Mouse (Mus musculus): Measurements from ENCODE around the gene Cbr2. TPM values are rescaled to one million over a fixed set of nuclear protein-coding genes. Genes with fewer than 3 reads are reported as not detected.

The Cbr2 gene
- polyA plus RNA-seq, 1 experiment: 0.66 TPM

- DNase-seq (ENCODE audit: low read depth): no peak
- TF ChIP-seq CTCF (IDR thresholded peaks at IDR 0.05; ENCODE audit: borderline replicate concordance, extremely low read depth, insufficient read depth, insufficient read length) (no peak), POLR2A (IDR thresholded peaks at IDR 0.05; ENCODE audit: borderline replicate concordance, extremely low read depth, insufficient read depth, insufficient read length, poor library complexity, severe bottlenecking) (no peak)
These were observed 3.2 kb downstream of the Cbr2 start for GRCm38 (mm10) chr11:120728530-120729240.

GRCm38 (mm10) chr11:120727564-120727963 is 4.3 kb downstream of the Cbr2 start:
- no peak for DNase-seq (ENCODE audit: low read depth)
- TF ChIP-seq POLR2A (IDR thresholded peaks at IDR 0.05; ENCODE audit: borderline replicate concordance, extremely low read depth, insufficient read depth, insufficient read length, poor library complexity, severe bottlenecking) (no peak), CTCF (IDR thresholded peaks at IDR 0.05; ENCODE audit: borderline replicate concordance, extremely low read depth, insufficient read depth, insufficient read length) (no peak)

- DNase-seq (ENCODE audit: low read depth): peak; percentile 89
- TF ChIP-seq CTCF (IDR thresholded peaks at IDR 0.05; ENCODE audit: borderline replicate concordance, extremely low read depth, insufficient read depth, insufficient read length) (peak; percentile 24; the same call in 1 of the 2 replicates), POLR2A (IDR thresholded peaks at IDR 0.05; ENCODE audit: borderline replicate concordance, extremely low read depth, insufficient read depth, insufficient read length, poor library complexity, severe bottlenecking) (no peak)
These were observed 4.8 kb downstream of the Cbr2 start, which contains the start of gene Dcxr for GRCm38 (mm10) chr11:120727169-120727527. Dcxr (minus strand) TSS chr11:120727281.

GRCm38 (mm10) chr11:120726243-120727168 is 5.4 kb downstream of the Cbr2 start:
- TF ChIP-seq CTCF (IDR thresholded peaks at IDR 0.05; ENCODE audit: borderline replicate concordance, extremely low read depth, insufficient read depth, insufficient read length): no peak
- no peak for TF ChIP-seq POLR2A (IDR thresholded peaks at IDR 0.05; ENCODE audit: borderline replicate concordance, extremely low read depth, insufficient read depth, insufficient read length, poor library complexity, severe bottlenecking)
- DNase-seq (ENCODE audit: low read depth): no peak

- no peak for DNase-seq (ENCODE audit: low read depth)
- TF ChIP-seq CTCF (IDR thresholded peaks at IDR 0.05; ENCODE audit: borderline replicate concordance, extremely low read depth, insufficient read depth, insufficient read length) (no peak), POLR2A (IDR thresholded peaks at IDR 0.05; ENCODE audit: borderline replicate concordance, extremely low read depth, insufficient read depth, insufficient read length, poor library complexity, severe bottlenecking) (no peak)
These were observed 8.4 kb downstream of the Cbr2 start for GRCm38 (mm10) chr11:120723509-120723908.

GRCm38 (mm10) chr11:120722761-120723382 is 9.0 kb downstream of the Cbr2 start:
- no peak for DNase-seq (ENCODE audit: low read depth)

GRCm38 (mm10) chr11:120722067-120722630 is 9.8 kb downstream of the Cbr2 start:
- TF ChIP-seq CTCF (IDR thresholded peaks at IDR 0.05; ENCODE audit: borderline replicate concordance, extremely low read depth, insufficient read depth, insufficient read length): 0 out of 2 replicates have a peak, but pooled peaks have one; percentile 3
- no peak for TF ChIP-seq POLR2A (IDR thresholded peaks at IDR 0.05; ENCODE audit: borderline replicate concordance, extremely low read depth, insufficient read depth, insufficient read length, poor library complexity, severe bottlenecking)
- peak; percentile 34 for DNase-seq (ENCODE audit: low read depth)

More at GRCm38 (mm10) chr11:120722761-120723382, 9.0 kb downstream of the Cbr2 start:
- TF ChIP-seq POLR2A (IDR thresholded peaks at IDR 0.05; ENCODE audit: borderline replicate concordance, extremely low read depth, insufficient read depth, insufficient read length, poor library complexity, severe bottlenecking) (no peak), CTCF (IDR thresholded peaks at IDR 0.05; ENCODE audit: borderline replicate concordance, extremely low read depth, insufficient read depth, insufficient read length) (no peak)

- TF ChIP-seq POLR2A (IDR thresholded peaks at IDR 0.05; ENCODE audit: borderline replicate concordance, extremely low read depth, insufficient read depth, insufficient read length, poor library complexity, severe bottlenecking) (0 out of 2 replicates have a peak, but pooled peaks have one; percentile 27), CTCF (IDR thresholded peaks at IDR 0.05; ENCODE audit: borderline replicate concordance, extremely low read depth, insufficient read depth, insufficient read length) (no peak)
These were observed 10.5 kb downstream of the Cbr2 start, which contains the start of gene Rac3 for GRCm38 (mm10) chr11:120721124-120722066. Rac3 (plus strand) TSS chr11:120721470.

GRCm38 (mm10) chr11:120720450-120720849 is 11.5 kb downstream of the Cbr2 start:
- DNase-seq (ENCODE audit: low read depth): peak; percentile 94
- no peak for TF ChIP-seq POLR2A (IDR thresholded peaks at IDR 0.05; ENCODE audit: borderline replicate concordance, extremely low read depth, insufficient read depth, insufficient read length, poor library complexity, severe bottlenecking)
- TF ChIP-seq CTCF (IDR thresholded peaks at IDR 0.05; ENCODE audit: borderline replicate concordance, extremely low read depth, insufficient read depth, insufficient read length): peak; percentile 93

More at GRCm38 (mm10) chr11:120721124-120722066, 10.5 kb downstream of the Cbr2 start, which contains the start of gene Rac3:
- peak; percentile 86 for DNase-seq (ENCODE audit: low read depth)

Measured in brain, embryonic 14.5 days (tissue).